Mouse (Mus musculus): ENCODE measurements around the gene Fzd4.

DNA sequence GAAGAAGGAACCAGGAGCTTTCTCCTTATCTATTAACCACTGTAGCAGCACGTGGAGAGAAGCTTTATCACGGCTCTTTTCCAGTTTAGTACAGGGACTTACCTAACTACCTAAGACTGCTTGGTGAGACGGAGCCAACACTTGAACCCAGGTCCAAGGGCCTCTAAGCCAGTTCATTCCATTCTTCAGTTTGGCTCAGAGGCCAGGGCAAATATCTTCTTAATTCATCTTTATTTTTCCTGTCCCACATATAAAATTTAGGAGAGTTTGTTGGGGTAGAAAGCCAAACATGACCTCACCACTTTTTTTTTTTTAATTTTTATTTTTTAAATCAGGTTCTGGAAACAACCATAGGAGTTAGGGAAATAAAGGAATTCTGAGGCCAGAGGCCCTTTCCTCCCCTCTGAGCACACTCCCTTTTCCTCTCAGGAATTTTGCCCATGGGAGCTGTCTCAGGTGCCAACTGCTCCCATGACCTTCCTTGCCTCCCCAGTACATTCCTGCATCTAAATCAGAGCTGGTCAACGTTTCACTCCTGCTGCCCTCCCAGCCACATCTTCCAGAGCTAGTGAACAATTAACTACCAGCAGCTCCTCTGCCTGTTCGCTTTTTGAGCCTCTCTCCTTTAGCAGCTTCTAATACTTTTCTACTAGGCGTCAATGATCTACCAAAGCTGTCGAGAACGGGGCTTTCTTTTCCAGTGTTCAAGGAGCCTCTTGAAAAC lies 29.9 kb downstream of the Fzd4 start:
- TF ChIP-seq CTCF (IDR thresholded peaks at IDR 0.05; ENCODE audit: borderline replicate concordance, control insufficient read depth, extremely low read depth, insufficient read depth, low read length, poor library complexity) (no peak), POLR2A (IDR thresholded peaks at IDR 0.05; ENCODE audit: control insufficient read depth, extremely low read depth, insufficient read depth, low read length, poor library complexity) (no peak)

Measured in thymus, adult 2 months (tissue).